9 mouse cellular contexts compared by ENCODE assay signal in genomic region chr17:24877336-24878116, GRCm38 (mm10). TPM values are rescaled to one million over a fixed set of nuclear protein-coding genes. Genes with fewer than 3 reads are reported as not detected.
DNase-seq lines count a peak whose midpoint lies in the region; ATAC-seq and TF ChIP-seq lines count a peak whose summit lies in the region.
"Had no signal": no experiment of that assay in that cellular context is flagged by ENCODE, and none has a peak within 500 bp of the region (broad histone marks: within the 10 kb centered on the region; RNA-seq: fewer than 3 reads in every experiment).

No protein-coding gene starts in this region.

- no peak for DNase-seq in lung, embryonic 14.5 days
- DNase-seq in lung, postnatal 36 days, result no peak
- DNase-seq in gastrocnemius, adult 2 months, result peak; percentile 83
- peak; percentile 74 for DNase-seq in kidney, adult 9 months
- peak; percentile 53 for DNase-seq in liver, postnatal 0 days
- no peak for DNase-seq in right cerebral cortex, adult 18-20 months

- intact Hi-C loops in gastrocnemius, adult 2 months (cut with DNase I), result no loop called here

- 0 out of 2 replicates have a peak, but pooled peaks cover 5% of the 10 kb centered on the region for H3K36me3 ChIP-seq in lung, embryonic 14.5 days (ENCODE audit: insufficient read depth)
- H3K36me3 ChIP-seq in liver, postnatal 0 days (replicated peaks; ENCODE audit: insufficient read depth, low read length), result peaks cover 7% of the 10 kb centered on the region

- peak overlapping the region; percentile 16 for H3K9ac ChIP-seq in lung, embryonic 14.5 days
- H3K9ac ChIP-seq in liver, postnatal 0 days (replicated peaks), result peak overlapping the region; percentile 68

- no peaks in the 10 kb centered on the region for H3K27me3 ChIP-seq in lung, embryonic 14.5 days (ENCODE audit: insufficient read depth, low read length)
- no peaks in the 10 kb centered on the region for H3K27me3 ChIP-seq in liver, postnatal 0 days (ENCODE audit: insufficient read depth, low read length)

- H3K27ac ChIP-seq in lung, embryonic 14.5 days (ENCODE audit: low read depth), result peak overlapping the region; percentile 54
- peak overlapping the region; percentile 92 for H3K27ac ChIP-seq in gastrocnemius, adult 2 months
- H3K27ac ChIP-seq in liver, postnatal 0 days (ENCODE audit: low read depth), result peak overlapping the region; percentile 94

- ATAC-seq in lung, embryonic 14.5 days (ENCODE audit: insufficient read depth), result no peak
- peak; percentile 73 for ATAC-seq in liver, postnatal 0 days
- ATAC-seq in megakaryocyte, adult 5-6 weeks (ENCODE audit: poor library complexity, severe bottlenecking), result no peak
- ATAC-seq: Patski had no signal

- TF ChIP-seq CTCF in lung, embryonic 14.5 days (IDR thresholded peaks at IDR 0.05; ENCODE audit: low read depth), result no peak
- TF ChIP-seq CTCF in gastrocnemius, adult 2 months (IDR thresholded peaks at IDR 0.05), result no peak
- no peak for TF ChIP-seq CTCF in liver, postnatal 0 days (IDR thresholded peaks at IDR 0.05; ENCODE audit: low read depth)

- no peak overlapping the region for H3K4me3 ChIP-seq in lung, embryonic 14.5 days (ENCODE audit: low read depth, low read length)
- peak overlapping the region; percentile 52 for H3K4me3 ChIP-seq in gastrocnemius, adult 2 months
- H3K4me3 ChIP-seq in liver, postnatal 0 days (ENCODE audit: low read depth, low read length), result peak overlapping the region; percentile 21
- H3K4me3 ChIP-seq: erythroblast, embryonic 14.5 days had no signal

- no peaks in the 10 kb centered on the region for H3K9me3 ChIP-seq in lung, embryonic 14.5 days (ENCODE audit: low read depth, low read length)
- no peaks in the 10 kb centered on the region for H3K9me3 ChIP-seq in liver, postnatal 0 days (ENCODE audit: low read length)

- TF ChIP-seq EP300 in liver, postnatal 0 days (IDR thresholded peaks at IDR 0.05; ENCODE audit: low read depth), result no peak

- H3K4me2 ChIP-seq in lung, embryonic 14.5 days, result no peak overlapping the region
- H3K4me2 ChIP-seq in liver, postnatal 0 days (ENCODE audit: low read depth, low read length), result peak overlapping the region; percentile 64

- no peaks in the 10 kb centered on the region for H3K4me1 ChIP-seq in lung, embryonic 14.5 days (ENCODE audit: insufficient read depth)
- H3K4me1 ChIP-seq in liver, postnatal 0 days (ENCODE audit: insufficient read depth), result peaks cover 11% of the 10 kb centered on the region; the same call in 1 of the 2 replicates

- WGBS in lung, embryonic 14.5 days, result 43% methylated on average over 10 of the region's 10 CpGs
- WGBS in liver, postnatal 0 days (ENCODE audit: insufficient replicate concordance), result 60% methylated on average over 10 of the region's 10 CpGs

RNA-seq across cellular contexts. Expression of gene Nubp2, which starts 8.6 kb away (rescaled TPM):
- polyA plus RNA-seq in lung, embryonic 14.5 days (2014; fragmentation: Nextera tagmentation; extraction: Ambion mirVana), result 53.0 and 56.5 TPM in 2 replicates
- total RNA-seq in gastrocnemius, adult 2 months (2021), result 10 to 100 TPM; 10.5 to 11.3 TPM
- polyA plus RNA-seq in liver, postnatal 0 days (2015; fragmentation: Nextera tagmentation; extraction: Ambion mirVana), result 41.5 and 46.4 TPM in 2 replicates
- total RNA-seq in megakaryocyte, adult 5-6 weeks (2015), result 74.4 and 76.3 TPM in 2 replicates
- 39.8 and 43.2 TPM in 2 replicates for total RNA-seq in megakaryocyte, adult 5-6 weeks (2017)

RNA-seq across cellular contexts. Expression of gene Spsb3, which starts 8.9 kb away (rescaled TPM):
- 34.8 and 37.2 TPM in 2 replicates for polyA plus RNA-seq in lung, embryonic 14.5 days (2014; fragmentation: Nextera tagmentation; extraction: Ambion mirVana)
- total RNA-seq in gastrocnemius, adult 2 months (2021), result 10 to 100 TPM; 30.4 to 37.7 TPM
- 43.5 and 45.5 TPM in 2 replicates for polyA plus RNA-seq in liver, postnatal 0 days (2015; fragmentation: Nextera tagmentation; extraction: Ambion mirVana)
- 17.1 and 19.8 TPM in 2 replicates for total RNA-seq in megakaryocyte, adult 5-6 weeks (2015)
- 11.1 and 11.9 TPM in 2 replicates for total RNA-seq in megakaryocyte, adult 5-6 weeks (2017)

RNA-seq across cellular contexts. Expression of gene Igfals, which starts 11.7 kb away (rescaled TPM):
- polyA plus RNA-seq in lung, embryonic 14.5 days (2014; fragmentation: Nextera tagmentation; extraction: Ambion mirVana), result 0.93 and 1.1 TPM in 2 replicates
- total RNA-seq in gastrocnemius, adult 2 months (2021), result 1 to 10 TPM; 3.4 to 4.0 TPM
- polyA plus RNA-seq in liver, postnatal 0 days (2015; fragmentation: Nextera tagmentation; extraction: Ambion mirVana), result 28.0 and 32.4 TPM in 2 replicates
- not detected in 2 replicates for total RNA-seq in megakaryocyte, adult 5-6 weeks (2015)
- not detected in 2 replicates for total RNA-seq in megakaryocyte, adult 5-6 weeks (2017)
- polyA plus RNA-seq: erythroblast, embryonic 14.5 days had no signal

RNA-seq across cellular contexts. Expression of gene Eme2, which starts 17.4 kb away (rescaled TPM):
- polyA plus RNA-seq in lung, embryonic 14.5 days (2014; fragmentation: Nextera tagmentation; extraction: Ambion mirVana), result 21.2 and 23.3 TPM in 2 replicates
- 10 to 100 TPM in 1 of 2 experiments, 1 to 10 TPM in 1; 9.3 to 10.9 TPM for total RNA-seq in gastrocnemius, adult 2 months (2021)
- polyA plus RNA-seq in liver, postnatal 0 days (2015; fragmentation: Nextera tagmentation; extraction: Ambion mirVana), result 11.3 and 11.9 TPM in 2 replicates
- total RNA-seq in megakaryocyte, adult 5-6 weeks (2015), result 2.2 and 5.8 TPM in 2 replicates
- 13.5 and 17.4 TPM in 2 replicates for total RNA-seq in megakaryocyte, adult 5-6 weeks (2017)

RNA-seq across cellular contexts. Expression of gene Mrps34, which starts 17.4 kb away (rescaled TPM):
- 92.1 and 93.7 TPM in 2 replicates for polyA plus RNA-seq in lung, embryonic 14.5 days (2014; fragmentation: Nextera tagmentation; extraction: Ambion mirVana)
- 10 to 100 TPM; 75.8 to 95.7 TPM for total RNA-seq in gastrocnemius, adult 2 months (2021)
- 99.6 and 101 TPM in 2 replicates for polyA plus RNA-seq in liver, postnatal 0 days (2015; fragmentation: Nextera tagmentation; extraction: Ambion mirVana)
- total RNA-seq in megakaryocyte, adult 5-6 weeks (2015), result 30.0 and 30.1 TPM in 2 replicates
- 12.9 and 18.9 TPM in 2 replicates for total RNA-seq in megakaryocyte, adult 5-6 weeks (2017)

Comparison
In these comparisons a context has a peak if more than half of its experiments do, and no peak if none do; other contexts are left out.
1. DNase-seq: peak in gastrocnemius, adult 2 months (single experiment), kidney, adult 9 months (single experiment) and liver, postnatal 0 days (single experiment); none in lung, embryonic 14.5 days (single experiment), lung, postnatal 36 days (single experiment) and right cerebral cortex, adult 18-20 months (single experiment).
2. RNA of gene Igfals, which starts 11.7 kb away (total RNA-seq): 3.4 to 4.0 TPM in gastrocnemius, adult 2 months; not detected in megakaryocyte, adult 5-6 weeks; every median in the first group is over 4 times any median in the second.
3. Peak in every context shown above with its lines, with median percentiles within 50 percentile points of each other: H3K27ac ChIP-seq.